Mouse (Mus musculus): ENCODE measurements around the gene Ypel3. TPM values are rescaled to one million over a fixed set of nuclear protein-coding genes. Genes with fewer than 3 reads are reported as not detected.

Ypel3 gene
- total and polyA plus RNA-seq, 3 experiments: 33.9 to 44.0 (median 38.9) TPM

DNA sequence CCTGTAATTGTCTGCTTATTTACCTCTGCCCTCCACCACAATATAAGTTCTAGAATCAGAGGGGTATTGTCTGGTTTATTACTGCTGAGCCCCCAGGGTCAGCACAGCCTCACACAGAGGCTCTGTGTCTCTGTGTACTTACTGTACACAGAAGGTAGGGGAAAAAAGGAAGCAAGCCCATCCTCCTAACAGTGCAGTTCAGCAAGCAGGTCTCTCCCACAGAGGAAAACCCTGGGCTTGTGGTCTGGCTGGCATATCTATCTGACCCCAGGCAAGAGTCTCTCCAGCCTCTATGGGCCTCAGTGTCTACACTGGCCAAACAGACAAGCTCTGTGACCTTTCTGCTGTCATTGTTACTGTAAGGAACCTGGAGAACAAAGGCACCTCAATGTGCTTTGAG lies 27.0 kb downstream of the Ypel3 start:
- TF ChIP-seq HCFC1 (IDR thresholded peaks at IDR 0.05; ENCODE audit: low read depth, low read length): no peak
- no peak for TF ChIP-seq USF1 (IDR thresholded peaks at IDR 0.05; ENCODE audit: low read depth, low read length)
- no peak for TF ChIP-seq E2F4 (IDR thresholded peaks at IDR 0.05; ENCODE audit: insufficient replicate concordance, low read depth, low read length)
- no peak for TF ChIP-seq RCOR1 (conservative IDR thresholded peaks at IDR 0.05; ENCODE audit: low read depth, low read length)
- TF ChIP-seq CTCF (conservative IDR thresholded peaks at IDR 0.05 in 1 of 2, IDR thresholded peaks at IDR 0.05 in 1 of 2; ENCODE audit: low read depth in 2 of 2, low read length in 2 of 2): no peak
- no peak for TF ChIP-seq ZNF384 (IDR thresholded peaks at IDR 0.05; ENCODE audit: low read depth, low read length)
- TF ChIP-seq KAT2A (IDR thresholded peaks at IDR 0.05; ENCODE audit: insufficient replicate concordance, low read length): no peak
- TF ChIP-seq SIN3A (IDR thresholded peaks at IDR 0.05; ENCODE audit: low read length): no peak
- no peak for TF ChIP-seq ZKSCAN1 (IDR thresholded peaks at IDR 0.05; ENCODE audit: borderline replicate concordance, low read depth, low read length)
- no peak for DNase-seq (ENCODE audit: extremely low read depth)
- Histone ChIP-seq H3K9me3 (replicated peaks; ENCODE audit: low read length) (no peaks in the 10 kb centered on the region), H3K4me3 (replicated peaks in 1 of 3; ENCODE audit: low read depth in 2 of 3, low read length in 2 of 3, poor library complexity in 1 of 3) (no peak overlapping the region), H3K4me1 (ENCODE audit: control insufficient read depth in 1 of 2, insufficient read depth in 2 of 2) (peaks cover 0 to 17% of the 10 kb centered on the region in 2 experiments; a peak in 2 of 4 replicates), H3K79me2 (replicated peaks; ENCODE audit: control insufficient read depth, extremely low read depth, insufficient read depth, poor library complexity, severe bottlenecking) (peaks cover 1% of the 10 kb centered on the region; the same call in 1 of the 2 replicates), H3K27me3 (replicated peaks) (no peaks in the 10 kb centered on the region), H3K27ac (ENCODE audit: insufficient read depth, low read depth) (no peak overlapping the region), H3K4me2 (ENCODE audit: insufficient read depth, low read depth, poor library complexity, severe bottlenecking) (no peak overlapping the region), H3K36me3 (replicated peaks in 1 of 2; ENCODE audit: control insufficient read depth in 1 of 2, insufficient read depth in 1 of 2, low read length in 1 of 2) (peaks cover 0 to 4% of the 10 kb centered on the region in 2 experiments), H3K9ac (ENCODE audit: insufficient read depth, low read depth) (no peak overlapping the region)
- in situ Hi-C loops (cut with MboI; ENCODE audit: low pct_ligation_motif_present, low pct_unique_long_range_greater_than_20kb, low sequenced_read_pairs): no loop called here
- dilution Hi-C loops (cut with MboI; ENCODE audit: extremely low pct_ligation_motif_present, extremely low pct_unique_long_range_greater_than_20kb, low sequenced_read_pairs): no loop called here

GRCm38 (mm10) chr7:126806956-126807355 lies 30.2 kb downstream of the Ypel3 start:
- Histone ChIP-seq H3K27me3 (replicated peaks) (no peaks in the 10 kb centered on the region), H3K4me3 (replicated peaks in 1 of 3; ENCODE audit: low read depth in 2 of 3, low read length in 2 of 3, poor library complexity in 1 of 3) (no peak overlapping the region), H3K79me2 (replicated peaks; ENCODE audit: control insufficient read depth, extremely low read depth, insufficient read depth, poor library complexity, severe bottlenecking) (no peaks in the 10 kb centered on the region), H3K36me3 (replicated peaks in 1 of 2; ENCODE audit: control insufficient read depth in 1 of 2, insufficient read depth in 1 of 2, low read length in 1 of 2) (peaks cover 0 to 4% of the 10 kb centered on the region in 2 experiments), H3K9me3 (replicated peaks; ENCODE audit: low read length) (peaks cover 4% of the 10 kb centered on the region), H3K4me1 (ENCODE audit: control insufficient read depth in 1 of 2, insufficient read depth in 2 of 2) (peaks cover 0 to 14% of the 10 kb centered on the region in 2 experiments; a peak in 2 of 4 replicates), H3K27ac (ENCODE audit: insufficient read depth, low read depth) (no peak overlapping the region), H3K4me2 (ENCODE audit: insufficient read depth, low read depth, poor library complexity, severe bottlenecking) (no peak overlapping the region), H3K9ac (ENCODE audit: insufficient read depth, low read depth) (no peak overlapping the region)
- in situ Hi-C loops (cut with MboI; ENCODE audit: low pct_ligation_motif_present, low pct_unique_long_range_greater_than_20kb, low sequenced_read_pairs) (no loop called here), dilution Hi-C loops (cut with MboI; ENCODE audit: extremely low pct_ligation_motif_present, extremely low pct_unique_long_range_greater_than_20kb, low sequenced_read_pairs) (no loop called here)
- no peak for DNase-seq (ENCODE audit: extremely low read depth)
- TF ChIP-seq NELFE (IDR thresholded peaks at IDR 0.05; ENCODE audit: low read depth, low read length) (no peak), IRF4 (IDR thresholded peaks at IDR 0.05; ENCODE audit: low read depth, low read length) (no peak)

DNA sequence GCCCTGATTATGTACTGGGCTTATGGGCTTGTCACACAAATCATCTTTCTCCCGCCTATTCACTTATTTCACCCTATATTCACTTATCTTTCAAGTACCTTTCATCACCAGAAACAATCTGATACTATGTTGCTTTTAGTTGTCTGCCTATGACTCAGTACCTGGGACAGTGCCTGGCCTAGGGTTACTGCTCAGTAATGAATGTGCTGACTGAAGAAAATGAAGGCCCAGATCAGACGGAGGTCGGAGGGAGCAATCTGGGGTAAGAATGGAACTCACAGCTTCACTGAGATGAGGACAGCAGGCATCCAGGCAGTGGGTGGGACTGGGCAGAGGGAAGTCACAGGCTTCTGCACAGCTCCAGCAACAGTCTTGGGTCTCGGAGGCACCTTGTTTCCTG lies 30.6 kb downstream of the Ypel3 start:
- H3K4me3 ChIP-seq (replicated peaks in 1 of 3; ENCODE audit: low read depth in 2 of 3, low read length in 2 of 3, poor library complexity in 1 of 3): no peak overlapping the region
- DNase-seq (ENCODE audit: extremely low read depth): no peak
- no peak for TF ChIP-seq ZNF384 (IDR thresholded peaks at IDR 0.05; ENCODE audit: low read depth, low read length)
- no peak for TF ChIP-seq CHD1 (IDR thresholded peaks at IDR 0.05; ENCODE audit: low read depth, low read length)
- dilution Hi-C loops (cut with MboI; ENCODE audit: extremely low pct_ligation_motif_present, extremely low pct_unique_long_range_greater_than_20kb, low sequenced_read_pairs): no loop called here
- in situ Hi-C loops (cut with MboI; ENCODE audit: low pct_ligation_motif_present, low pct_unique_long_range_greater_than_20kb, low sequenced_read_pairs): no loop called here
- H3K27ac ChIP-seq (ENCODE audit: insufficient read depth, low read depth): no peak overlapping the region
- peaks cover 0 to 2% of the 10 kb centered on the region in 2 experiments for H3K36me3 ChIP-seq (replicated peaks in 1 of 2; ENCODE audit: control insufficient read depth in 1 of 2, insufficient read depth in 1 of 2, low read length in 1 of 2)
- no peak overlapping the region for H3K9ac ChIP-seq (ENCODE audit: insufficient read depth, low read depth)
- peaks cover 4% of the 10 kb centered on the region for H3K9me3 ChIP-seq (replicated peaks; ENCODE audit: low read length)
- H3K79me2 ChIP-seq (replicated peaks; ENCODE audit: control insufficient read depth, extremely low read depth, insufficient read depth, poor library complexity, severe bottlenecking): no peaks in the 10 kb centered on the region
- H3K4me1 ChIP-seq (ENCODE audit: control insufficient read depth in 1 of 2, insufficient read depth in 2 of 2): peaks cover under 1 to 14% of the 10 kb centered on the region in 2 experiments; a peak in 2 of 4 replicates
- no peak overlapping the region for H3K4me2 ChIP-seq (ENCODE audit: insufficient read depth, low read depth, poor library complexity, severe bottlenecking)
- H3K27me3 ChIP-seq (replicated peaks): no peaks in the 10 kb centered on the region

All from CH12.LX (cell line).